ENCODE assay signal across 20 mouse cellular contexts in the genomic region with DNA sequence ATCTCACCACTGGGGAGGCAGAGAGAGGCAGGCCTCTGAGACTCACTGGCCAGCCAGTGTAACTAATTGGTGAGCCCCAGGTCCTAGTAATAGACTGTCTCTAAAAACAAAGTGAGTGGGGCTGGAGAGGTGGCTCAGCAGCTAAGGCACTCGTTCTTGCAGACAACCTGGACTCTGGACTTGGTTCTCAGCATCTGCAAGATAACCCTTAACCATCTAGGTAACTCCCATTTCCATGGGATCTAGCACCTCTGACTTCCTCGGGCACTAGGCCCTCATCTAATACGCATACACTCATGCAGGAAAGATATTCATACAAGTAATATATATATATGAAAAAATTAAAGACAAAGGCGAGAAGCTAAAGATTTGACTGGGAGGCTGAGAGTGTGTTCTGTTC.
"Had no signal": no experiment of that assay in that cellular context is flagged by ENCODE, and none has a peak within 500 bp of the region (broad histone marks: within the 10 kb centered on the region; RNA-seq: fewer than 3 reads in every experiment).

No protein-coding gene starts in this region.

- H3K9me3 ChIP-seq: limb, embryonic 13.5 days; liver, embryonic 12.5 days; liver, embryonic 15.5 days; lung, embryonic 15.5 days; megakaryocyte, embryonic 14.5 days; midbrain, embryonic 10.5 days; midbrain, embryonic 13.5 days; neural tube, embryonic 13.5 days had no signal

- H3K27ac ChIP-seq: limb, embryonic 13.5 days; liver, embryonic 12.5 days; liver, embryonic 15.5 days; lung, embryonic 15.5 days; midbrain, embryonic 10.5 days; midbrain, embryonic 13.5 days; neural tube, embryonic 13.5 days had no signal

- H3K9ac ChIP-seq: limb, embryonic 13.5 days; liver, embryonic 12.5 days; liver, embryonic 15.5 days; lung, embryonic 15.5 days; midbrain, embryonic 13.5 days; neural tube, embryonic 13.5 days had no signal

- H3K27me3 ChIP-seq: limb, embryonic 13.5 days; liver, embryonic 12.5 days; liver, embryonic 15.5 days; lung, embryonic 15.5 days; midbrain, embryonic 13.5 days; neural tube, embryonic 13.5 days had no signal

- H3K36me3 ChIP-seq: liver, embryonic 12.5 days; liver, embryonic 15.5 days; lung, embryonic 15.5 days; neural tube, embryonic 13.5 days had no signal

- ATAC-seq: liver, embryonic 12.5 days; midbrain, embryonic 13.5 days; midbrain, embryonic 16.5 days had no signal

- DNase-seq: kidney, adult 2 months; kidney, postnatal 10 days; kidney, postnatal 36 days; left cerebral cortex, postnatal 4 days; lung, adult 18-20 months; lung, postnatal 10 days; lung, postnatal 36 days; right cerebral cortex, postnatal 25 days; thymus, adult 18-20 months; thymus, postnatal 36 days had no signal

- H3K4me1 ChIP-seq: lung, embryonic 15.5 days; midbrain, embryonic 10.5 days had no signal

- H3K4me3 ChIP-seq: limb, embryonic 13.5 days; liver, embryonic 12.5 days; liver, embryonic 15.5 days; lung, embryonic 15.5 days; megakaryocyte, embryonic 14.5 days; midbrain, embryonic 10.5 days; midbrain, embryonic 13.5 days; myocyte; neural tube, embryonic 13.5 days had no signal

- H3K4me2 ChIP-seq: limb, embryonic 13.5 days; liver, embryonic 12.5 days; liver, embryonic 15.5 days; lung, embryonic 15.5 days; midbrain, embryonic 13.5 days; neural tube, embryonic 13.5 days had no signal
